Mouse (Mus musculus) myocyte (in vitro differentiated cells): ENCODE results near the gene Hrasls. TPM values are rescaled to one million over a fixed set of nuclear protein-coding genes. Genes with fewer than 3 reads are reported as not detected.

ENCODE experiments used
- H3K27me3 ChIP-seq: one replicate; pipeline ENCODE4 v1.6.1; 2011; ENCODE audit not compliant: control insufficient read depth, insufficient read depth, insufficient read length
- H3K36me3 ChIP-seq: one replicate; pipeline ENCODE4 v1.6.1; 2011; ENCODE audit not compliant: control insufficient read depth, insufficient read depth
- H3K4me2 ChIP-seq: one replicate; pipeline ENCODE4 v1.6.1; 2011; ENCODE audit warnings: low read depth, control low read depth
- H3K4me3 ChIP-seq: one replicate; pipeline ENCODE4 v1.5.1; 2011; ENCODE audit warnings: mild to moderate bottlenecking, control low read depth, moderate library complexity
- H3K79me2 ChIP-seq: one replicate; pipeline ENCODE4 v1.6.1; 2011; ENCODE audit not compliant: control insufficient read depth, insufficient read depth
- H3ac ChIP-seq: one replicate; pipeline ENCODE4 v1.6.1; 2011; ENCODE audit not compliant: control insufficient read depth, insufficient read length
- CEBPB ChIP-seq: IDR thresholded peaks from 2 replicates; pipeline ENCODE4 v1.6.1; 2011; ENCODE audit warnings: mild to moderate bottlenecking, moderate library complexity; ENCODE audit not compliant: poor library complexity, insufficient read depth, severe bottlenecking
- E2F4 ChIP-seq: IDR thresholded peaks from one replicate; pipeline ENCODE4 v1.6.1; 2011; ENCODE audit warnings: mild to moderate bottlenecking, control low read depth, moderate library complexity; ENCODE audit not compliant: insufficient read depth
- MAX ChIP-seq: IDR thresholded peaks from one replicate; pipeline ENCODE4 v1.6.1; 2011; ENCODE audit warnings: low read depth, mild to moderate bottlenecking, control low read depth
- MYOD1 ChIP-seq, 3 experiments: IDR thresholded peaks; one replicate each; pipeline ENCODE4 v1.6.1; 2011; ENCODE audit warnings: control low read depth in 2 of 3, low read depth in 2 of 3, mild to moderate bottlenecking in 2 of 3, moderate library complexity in 1 of 3; ENCODE audit not compliant: insufficient read length in 2 of 3, control insufficient read depth in 1 of 3
- MYOG ChIP-seq, 3 experiments: IDR thresholded peaks; one replicate each; pipeline ENCODE4 v1.6.1; 2011; ENCODE audit warnings: control low read depth in 2 of 3, low read depth in 2 of 3, mild to moderate bottlenecking in 2 of 3; ENCODE audit not compliant: insufficient read length in 2 of 3, control insufficient read depth in 1 of 3, insufficient read depth in 1 of 3
- POLR2A ChIP-seq: IDR thresholded peaks from one replicate; pipeline ENCODE4 v1.6.1; 2011; ENCODE audit warnings: low read depth, mild to moderate bottlenecking, control low read depth, moderate library complexity; ENCODE audit not compliant: insufficient read length
- POLR2AphosphoS2 ChIP-seq: IDR thresholded peaks from one replicate; pipeline ENCODE4 v1.6.1; 2011; ENCODE audit warnings: low read depth, control low read depth; ENCODE audit not compliant: insufficient read length
- REST ChIP-seq: IDR thresholded peaks from one replicate; pipeline ENCODE4 v1.6.1; 2011; ENCODE audit warnings: mild to moderate bottlenecking, control low read depth, moderate library complexity; ENCODE audit not compliant: insufficient read depth, insufficient read length
- SRF ChIP-seq: IDR thresholded peaks from one replicate; pipeline ENCODE4 v1.6.1; 2011; ENCODE audit warnings: low read depth; ENCODE audit not compliant: control insufficient read depth, insufficient read length
- TCF12 ChIP-seq: IDR thresholded peaks from one replicate; pipeline ENCODE4 v1.6.1; 2011; ENCODE audit warnings: mild to moderate bottlenecking, control low read depth; ENCODE audit not compliant: poor library complexity, insufficient read depth, severe bottlenecking
- TCF3 ChIP-seq: IDR thresholded peaks from one replicate; pipeline ENCODE4 v1.6.1; 2011; ENCODE audit warnings: low read depth, control low read depth; ENCODE audit not compliant: insufficient read length
- USF1 ChIP-seq: IDR thresholded peaks from one replicate; pipeline ENCODE4 v1.6.1; 2011; ENCODE audit warnings: low read depth, mild to moderate bottlenecking, control low read depth, moderate library complexity
- polyA plus RNA-seq: library from polyadenylated mRNA; unstranded; fragments of >200 nt; fragmentation: generic; extraction: Trizol; gene quantifications from one replicate; pipeline ENCODE4 v1.2.1, GENCODE M21; 2012; ENCODE audit warnings: missing spikeins

The Hrasls gene
- polyA plus RNA-seq, 1 experiment = 0.92 TPM

DNA sequence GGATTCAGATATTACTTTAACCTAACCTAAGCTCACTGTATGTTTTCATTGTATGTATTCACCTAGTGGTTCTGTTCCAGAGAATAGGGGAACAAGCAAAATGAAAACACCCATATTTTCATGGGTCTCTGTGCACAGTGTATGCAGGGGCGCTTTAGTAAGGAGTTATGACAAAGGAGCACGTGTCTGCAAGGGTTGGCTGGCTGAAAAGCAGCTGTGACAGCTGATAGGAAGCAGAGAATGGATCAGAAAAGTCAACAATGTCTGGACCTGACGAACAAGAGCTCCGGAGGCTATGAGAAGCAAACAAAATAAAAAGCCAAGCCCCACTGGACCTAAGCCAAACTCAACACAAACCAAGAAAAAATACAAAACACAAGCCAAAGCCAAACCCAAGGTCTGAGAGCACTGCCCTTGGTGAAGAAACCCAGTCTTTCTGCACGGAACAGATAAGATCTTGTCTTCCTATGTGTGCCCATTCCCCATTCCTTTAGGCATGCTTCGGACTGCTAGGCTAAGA lies 34.6 kb upstream of the Hrasls start:
- Histone ChIP-seq H3K4me2 (no peak overlapping the region), H3K36me3 (no peaks in the 10 kb centered on the region), H3K27me3 (no peaks in the 10 kb centered on the region), H3K79me2 (no peaks in the 10 kb centered on the region), H3K4me3 (no peak overlapping the region), H3ac (no peak overlapping the region)
- TF ChIP-seq SRF (no peak), TCF3 (no peak), E2F4 (no peak), POLR2A (no peak)

GRCm38 (mm10) chr16:29192911-29193310 lies 16.6 kb upstream of the Hrasls start:
- no peak overlapping the region for H3K4me2 ChIP-seq
- no peaks in the 10 kb centered on the region for H3K79me2 ChIP-seq
- no peaks in the 10 kb centered on the region for H3K27me3 ChIP-seq
- no peak overlapping the region for H3K4me3 ChIP-seq
- TF ChIP-seq POLR2AphosphoS2 (no peak), E2F4 (no peak), MYOG (IDR thresholded peaks at IDR 0.05; ENCODE audit: control insufficient read depth in 1 of 3, insufficient read depth in 1 of 3, insufficient read length in 2 of 3, low read depth in 2 of 3) (no peak)
- no peak overlapping the region for H3ac ChIP-seq
- H3K36me3 ChIP-seq = no peaks in the 10 kb centered on the region

DNA sequence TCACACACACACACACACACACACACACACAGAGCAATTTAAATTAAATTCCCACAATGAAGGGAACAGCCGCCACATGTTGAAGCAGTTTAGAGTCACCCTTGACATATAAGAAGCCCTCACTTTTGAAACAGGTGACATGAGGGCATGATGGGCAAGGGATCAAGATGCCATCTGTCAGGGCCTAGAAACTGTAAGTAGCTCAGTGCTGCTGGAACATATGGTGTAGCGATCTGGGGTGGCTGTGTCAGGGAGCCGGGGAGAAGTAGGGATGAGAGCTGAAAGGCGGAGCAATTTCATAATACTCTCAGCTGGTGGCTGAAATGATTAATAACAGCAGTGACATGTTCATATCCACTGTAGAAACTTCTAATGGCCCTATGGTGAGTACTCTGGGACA lies 15.5 kb upstream of the Hrasls start:
- no peaks in the 10 kb centered on the region for H3K79me2 ChIP-seq
- H3ac ChIP-seq = no peak overlapping the region
- no peaks in the 10 kb centered on the region for H3K36me3 ChIP-seq
- H3K4me2 ChIP-seq = no peak overlapping the region
- no peaks in the 10 kb centered on the region for H3K27me3 ChIP-seq
- TF ChIP-seq TCF3 (no peak), MAX (no peak), CEBPB (no peak), POLR2A (no peak), MYOD1 (IDR thresholded peaks at IDR 0.05; ENCODE audit: control insufficient read depth in 1 of 3, insufficient read length in 2 of 3, low read depth in 2 of 3) (no peak), POLR2AphosphoS2 (no peak), MYOG (IDR thresholded peaks at IDR 0.05; ENCODE audit: control insufficient read depth in 1 of 3, insufficient read depth in 1 of 3, insufficient read length in 2 of 3, low read depth in 2 of 3) (no peak), USF1 (no peak), TCF12 (no peak), E2F4 (no peak), REST (no peak), SRF (no peak)
- no peak overlapping the region for H3K4me3 ChIP-seq

DNA sequence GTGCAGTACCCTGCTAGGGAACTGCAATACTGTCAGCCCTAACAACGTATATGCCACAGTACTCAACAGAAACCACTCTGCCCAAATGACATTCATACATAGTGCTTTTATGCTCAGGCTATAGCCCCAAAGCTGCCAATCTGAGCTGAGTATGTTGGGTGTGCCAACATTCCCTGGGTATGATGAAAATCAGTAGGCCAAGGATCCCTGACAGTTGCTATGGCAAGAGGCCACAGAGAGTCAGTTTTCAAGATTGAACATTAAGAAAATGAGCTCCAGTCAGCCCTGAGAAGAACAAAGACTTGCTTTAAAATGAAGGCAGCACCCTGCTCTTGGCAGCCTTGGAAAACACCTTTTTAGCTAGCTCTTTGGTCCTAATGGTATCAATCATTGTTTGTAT lies 14.3 kb upstream of the Hrasls start:
- H3K27me3 ChIP-seq = no peaks in the 10 kb centered on the region
- no peaks in the 10 kb centered on the region for H3K36me3 ChIP-seq
- no peak overlapping the region for H3K4me2 ChIP-seq
- H3K79me2 ChIP-seq = no peaks in the 10 kb centered on the region
- TF ChIP-seq TCF12 (no peak), TCF3 (no peak), SRF (no peak), REST (no peak), MYOG (IDR thresholded peaks at IDR 0.05; ENCODE audit: control insufficient read depth in 1 of 3, insufficient read depth in 1 of 3, insufficient read length in 2 of 3, low read depth in 2 of 3) (no peak), POLR2AphosphoS2 (no peak), E2F4 (no peak), MYOD1 (IDR thresholded peaks at IDR 0.05; ENCODE audit: control insufficient read depth in 1 of 3, insufficient read length in 2 of 3, low read depth in 2 of 3) (no peak), USF1 (no peak), MAX (no peak), CEBPB (no peak), POLR2A (no peak)
- no peak overlapping the region for H3ac ChIP-seq
- no peak overlapping the region for H3K4me3 ChIP-seq

- TF ChIP-seq USF1 (no peak), SRF (no peak), MYOG (IDR thresholded peaks at IDR 0.05; ENCODE audit: control insufficient read depth in 1 of 3, insufficient read depth in 1 of 3, insufficient read length in 2 of 3, low read depth in 2 of 3) (no peak), POLR2A (no peak), POLR2AphosphoS2 (no peak), TCF12 (no peak), MAX (no peak), E2F4 (no peak), TCF3 (no peak), CEBPB (no peak), MYOD1 (IDR thresholded peaks at IDR 0.05; ENCODE audit: control insufficient read depth in 1 of 3, insufficient read length in 2 of 3, low read depth in 2 of 3) (no peak), REST (no peak)
- Histone ChIP-seq H3K79me2 (no peaks in the 10 kb centered on the region), H3K27me3 (no peaks in the 10 kb centered on the region), H3ac (no peak overlapping the region), H3K36me3 (no peaks in the 10 kb centered on the region), H3K4me2 (no peak overlapping the region), H3K4me3 (no peak overlapping the region)
Measured at GRCm38 (mm10) chr16:29198461-29198860, 11.0 kb upstream of the Hrasls start.
